Mouse (Mus musculus) thymus, adult 2 months (tissue): ENCODE data around the gene Atpaf1.

Source experiments
- CTCF ChIP-seq: fragments of 200-500 bp; IDR thresholded peaks from 2 replicates; pipeline ENCODE4 v1.5.1; 2012; ENCODE audit warnings: mild to moderate bottlenecking, control low read depth, low read length, moderate library complexity, borderline replicate concordance; ENCODE audit not compliant: control insufficient read depth, poor library complexity, insufficient read depth; ENCODE audit errors: extremely low read depth
- POLR2A ChIP-seq: fragments of 200-500 bp; IDR thresholded peaks from 2 replicates; pipeline ENCODE4 v1.6.1; 2012; ENCODE audit warnings: mild to moderate bottlenecking, low read length, control low read depth, moderate library complexity; ENCODE audit not compliant: control insufficient read depth, poor library complexity, insufficient read depth; ENCODE audit errors: extremely low read depth

GRCm38 (mm10) chr4:115749336-115749735 is 35.3 kb upstream of the Atpaf1 start:
- TF ChIP-seq POLR2A (no peak), CTCF (no peak)
